Mouse (Mus musculus): Measurements from ENCODE around the gene Rhog.

DNA sequence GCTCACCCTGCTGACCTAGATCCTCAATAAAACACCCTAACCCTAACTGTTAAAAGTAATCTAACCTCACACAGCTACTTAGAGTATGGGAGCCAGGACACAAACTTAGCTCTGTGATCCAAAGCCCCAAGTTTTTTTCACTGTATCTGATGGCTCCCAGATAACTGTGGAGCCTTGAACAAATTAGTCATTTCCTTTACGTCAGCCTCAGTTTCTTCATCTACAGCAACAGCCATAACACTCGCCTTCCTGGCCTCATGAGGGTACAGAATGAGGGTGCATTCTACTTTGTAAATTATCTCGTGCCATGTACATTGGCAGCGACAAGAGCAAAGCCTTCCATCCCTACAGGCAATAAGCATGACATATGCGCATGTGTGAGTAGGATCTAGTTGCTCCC is 13.5 kb downstream of the Rhog start:
- TF ChIP-seq POLR2A (IDR thresholded peaks at IDR 0.05; ENCODE audit: insufficient read length, low read depth) = no peak
- no peak for TF ChIP-seq MAX (IDR thresholded peaks at IDR 0.05; ENCODE audit: low read depth)
- TF ChIP-seq MYOD1 (IDR thresholded peaks at IDR 0.05; ENCODE audit: control insufficient read depth in 1 of 3, insufficient read length in 2 of 3, low read depth in 2 of 3) = no peak

Data from myocyte (in vitro differentiated cells).